Mouse (Mus musculus): ENCODE results near the gene Ptprn2.

DNA sequence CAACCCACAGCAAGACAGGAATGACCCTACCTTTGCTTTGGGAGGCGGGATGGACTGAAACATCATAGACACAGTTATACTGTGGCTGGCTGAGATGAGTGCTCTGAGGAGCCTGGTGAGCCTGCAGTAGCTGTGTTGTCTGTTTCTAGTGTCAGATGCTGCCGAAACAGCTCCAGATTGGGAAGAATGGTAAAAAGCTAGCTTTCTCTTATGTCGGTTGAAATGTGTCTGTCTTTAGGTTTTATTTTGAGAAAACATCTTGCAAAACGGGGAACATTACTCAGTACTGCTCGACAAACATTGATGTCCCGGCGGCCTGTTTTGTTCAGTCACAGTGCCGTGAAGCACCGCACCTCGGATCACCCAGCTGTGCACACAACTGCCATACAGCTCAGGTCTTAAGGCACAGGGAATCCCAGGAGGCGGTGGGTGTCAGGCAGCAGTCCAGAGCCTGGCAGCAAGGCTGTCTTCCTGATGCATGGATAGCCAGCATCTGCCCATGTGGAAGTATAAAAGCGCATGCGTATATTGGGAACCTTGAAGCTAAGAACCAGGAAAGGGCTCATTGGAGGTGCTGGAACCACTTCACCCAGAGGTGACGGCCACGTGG lies 689.7 kb downstream of the Ptprn2 start:
- no peak for TF ChIP-seq CTCF (IDR thresholded peaks at IDR 0.05; ENCODE audit: borderline replicate concordance, insufficient read depth, low read depth, low read length)
- no peak for TF ChIP-seq POLR2A (IDR thresholded peaks at IDR 0.05; ENCODE audit: borderline replicate concordance, insufficient read depth, low read length)
